Mouse (Mus musculus) bone marrow macrophage, adult 2 months (primary cell): ENCODE measurements at regions not wholly inside any gene's neighbourhood (a gene's known extent, or its start where the extent isn't known, plus 50 kb on each side); places are given as distances from the start of the nearest gene placed in this dataset.

Source experiments
- H3K27ac ChIP-seq: 2 replicates; pipeline ENCODE4 v1.5.1; 2012; ENCODE audit warnings: low read depth, low read length; ENCODE audit not compliant: insufficient read depth
- H3K4me1 ChIP-seq: 2 replicates; pipeline ENCODE4 v1.6.1; 2012; ENCODE audit warnings: low read length; ENCODE audit not compliant: control insufficient read depth, insufficient read depth
- H3K4me3 ChIP-seq: 2 replicates; pipeline ENCODE4 v1.5.1; 2012; ENCODE audit warnings: mild to moderate bottlenecking, low read length, moderate library complexity; ENCODE audit not compliant: insufficient read depth
- CTCF ChIP-seq: IDR thresholded peaks from 2 replicates; pipeline ENCODE4 v1.5.1; 2012; ENCODE audit warnings: low read depth, mild to moderate bottlenecking, low read length, moderate library complexity
- POLR2A ChIP-seq: IDR thresholded peaks from 2 replicates; pipeline ENCODE4 v1.6.1; 2012; ENCODE audit warnings: mild to moderate bottlenecking, low read depth, low read length, borderline replicate concordance

- TF ChIP-seq POLR2A (no peak), CTCF (no peak)
- peaks cover 19% of the 10 kb centered on the region for H3K4me1 ChIP-seq
- peak overlapping the region; percentile 43 for H3K27ac ChIP-seq
- no peak overlapping the region for H3K4me3 ChIP-seq
Observed at GRCm38 (mm10) chr10:84109680-84110371, 330.6 kb downstream of the Nuak1 start.

GRCm38 (mm10) chr10:84110372-84110985 lies 329.9 kb downstream of the Nuak1 start:
- Histone ChIP-seq H3K4me1 (peaks cover 19% of the 10 kb centered on the region), H3K4me3 (no peak overlapping the region), H3K27ac (peak overlapping the region; percentile 43)
- TF ChIP-seq POLR2A (no peak), CTCF (no peak)

- Histone ChIP-seq H3K4me1 (peaks cover 19% of the 10 kb centered on the region), H3K27ac (no peak overlapping the region), H3K4me3 (no peak overlapping the region)
- TF ChIP-seq POLR2A = no peak
- TF ChIP-seq CTCF = no peak
Observed at GRCm38 (mm10) chr10:84111502-84111901, 328.9 kb downstream of the Nuak1 start.

DNA sequence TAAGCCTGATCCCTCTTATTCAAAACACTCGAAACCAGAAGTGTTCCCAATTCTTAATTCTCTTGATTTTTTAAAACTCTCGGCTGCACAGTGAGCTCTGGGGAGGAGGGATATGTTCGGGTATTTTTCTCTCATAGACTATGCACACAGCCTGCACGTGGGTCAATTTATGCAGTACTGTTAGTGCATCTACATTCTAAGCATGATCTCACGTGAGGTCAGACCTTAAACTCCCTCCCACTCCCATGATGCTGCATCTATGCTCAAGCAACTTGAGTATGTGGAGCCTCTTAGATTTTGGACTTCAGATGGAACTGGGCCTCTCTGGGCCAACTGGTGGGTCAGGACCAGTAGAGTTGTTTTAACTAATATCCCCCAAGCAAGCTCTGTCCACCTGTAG lies 328.5 kb downstream of the Nuak1 start:
- Histone ChIP-seq H3K27ac (no peak overlapping the region), H3K4me1 (peaks cover 19% of the 10 kb centered on the region), H3K4me3 (no peak overlapping the region)
- no peak for TF ChIP-seq CTCF
- TF ChIP-seq POLR2A = no peak

DNA sequence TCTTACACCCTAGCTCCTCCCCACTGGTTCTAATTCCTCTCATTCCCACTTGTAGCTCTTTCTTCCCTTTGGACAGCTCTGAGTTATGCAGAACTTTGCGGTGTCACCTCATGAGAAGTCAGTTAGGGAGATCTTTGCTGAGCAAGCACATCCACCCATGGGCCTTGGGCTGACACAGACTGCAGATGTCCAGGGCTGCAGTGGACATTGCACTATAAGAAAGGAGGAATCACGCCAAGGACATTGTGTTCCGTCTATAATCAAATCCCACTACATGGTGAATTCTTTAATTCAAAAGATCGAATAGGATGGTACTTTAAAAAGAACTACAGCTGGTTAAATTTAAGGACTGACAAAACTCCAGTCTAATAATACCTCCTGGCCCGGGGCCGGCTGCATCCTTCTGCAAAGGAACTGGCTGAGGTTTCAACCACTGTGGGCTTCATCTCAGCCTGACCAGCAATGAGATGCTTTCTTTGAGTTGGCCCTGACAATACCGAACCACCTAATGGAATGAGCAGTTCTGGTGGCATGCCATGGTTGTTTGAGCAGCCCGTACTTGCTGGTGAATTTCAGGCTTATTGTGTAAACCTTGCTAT lies 320.3 kb downstream of the Nuak1 start:
- Histone ChIP-seq H3K4me3 (no peak overlapping the region), H3K27ac (no peak overlapping the region), H3K4me1 (peaks cover 5% of the 10 kb centered on the region)
- TF ChIP-seq CTCF (no peak), POLR2A (no peak)

DNA sequence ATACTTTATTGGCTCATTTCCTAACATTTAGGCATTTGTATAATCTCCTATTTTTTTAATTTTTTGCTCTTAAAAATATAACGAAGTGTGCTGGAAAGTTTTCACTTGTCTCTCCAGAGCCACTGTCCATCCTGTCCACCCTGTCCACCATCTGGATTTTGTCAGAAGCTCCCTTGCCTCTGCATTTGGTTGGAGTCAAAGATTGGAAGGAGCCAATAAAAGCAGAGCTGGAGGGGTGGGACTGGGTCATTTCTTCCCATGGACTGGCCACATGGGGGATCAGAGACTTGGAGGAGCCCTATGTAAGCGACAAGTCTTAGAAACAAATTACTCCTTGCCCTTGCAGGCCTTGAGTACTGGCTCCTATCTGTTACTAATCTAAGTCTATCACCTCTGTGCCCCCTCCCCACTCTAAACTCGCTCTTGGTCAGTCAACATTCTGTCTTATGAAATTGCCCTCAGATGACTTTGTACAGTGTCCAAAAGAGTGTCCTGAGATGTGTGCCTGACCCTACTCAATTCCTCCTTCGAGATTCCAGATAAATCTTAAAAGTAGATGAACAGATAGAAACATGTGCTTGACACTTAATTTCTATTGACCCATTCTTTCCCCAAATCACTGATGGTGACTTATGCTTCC lies 303.3 kb downstream of the Nuak1 start:
- H3K4me3 ChIP-seq = no peak overlapping the region
- H3K4me1 ChIP-seq = peaks cover 3% of the 10 kb centered on the region; the same call in 1 of the 2 replicates
- TF ChIP-seq CTCF (no peak), POLR2A (no peak)
- H3K27ac ChIP-seq = no peak overlapping the region

- TF ChIP-seq POLR2A (no peak), CTCF (no peak)
- peaks cover 41% of the 10 kb centered on the region for H3K4me1 ChIP-seq
- H3K27ac ChIP-seq = peak overlapping the region; percentile 97
- no peak overlapping the region for H3K4me3 ChIP-seq
Observed at GRCm38 (mm10) chr10:84142741-84143454, 297.5 kb downstream of the Nuak1 start.

DNA sequence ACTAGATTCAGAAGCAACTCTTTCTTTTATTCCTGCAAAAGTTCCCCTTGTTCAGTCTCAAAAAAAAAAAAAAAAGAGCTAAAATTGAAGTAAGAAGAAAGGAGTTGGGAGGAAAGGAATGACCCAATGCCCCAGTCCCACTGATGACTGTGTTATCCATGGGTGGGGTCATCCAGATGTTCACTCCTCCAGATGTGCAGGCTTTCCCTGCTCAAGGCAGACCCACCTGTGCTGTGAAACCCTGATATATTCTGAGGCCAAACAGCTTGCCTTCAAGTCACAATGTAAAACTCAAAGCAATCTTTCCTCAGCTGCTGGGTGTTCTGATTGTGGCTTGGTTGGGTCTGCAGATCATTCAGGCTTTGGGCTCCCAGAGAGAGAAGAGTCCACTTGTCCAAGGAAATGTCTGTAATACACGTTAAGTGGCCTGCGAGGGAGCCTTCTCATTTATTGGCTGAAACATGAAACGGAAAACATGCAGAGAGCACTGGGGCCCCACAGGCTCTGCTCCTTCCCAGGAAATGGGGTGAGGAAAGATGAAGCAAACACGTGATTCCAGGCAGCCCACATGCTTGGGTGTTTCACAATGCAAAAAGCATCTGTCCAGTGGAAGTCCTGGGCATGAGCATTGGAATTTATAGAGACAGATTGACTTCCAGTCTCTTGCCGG lies 296.6 kb downstream of the Nuak1 start:
- TF ChIP-seq POLR2A (no peak), CTCF (no peak)
- H3K4me1 ChIP-seq = peaks cover 44% of the 10 kb centered on the region
- H3K4me3 ChIP-seq = no peak overlapping the region
- H3K27ac ChIP-seq = peak overlapping the region; percentile 97

DNA sequence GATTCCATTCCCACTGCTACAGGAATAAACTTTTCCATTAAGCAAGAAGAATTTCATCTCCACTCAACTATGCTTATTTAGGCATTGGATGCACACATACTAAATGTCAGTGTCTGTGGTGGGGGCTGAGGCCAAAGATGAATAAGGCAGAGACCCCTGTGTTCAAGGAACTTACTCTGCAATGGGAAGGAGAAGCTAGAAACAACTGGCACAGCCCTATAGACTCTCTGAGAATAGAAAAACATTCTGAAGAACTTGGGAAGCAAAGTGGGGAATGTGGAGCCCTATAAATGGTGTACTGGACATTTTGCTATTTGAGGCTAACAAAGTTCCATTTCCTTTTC lies 296.1 kb downstream of the Nuak1 start:
- H3K4me3 ChIP-seq = no peak overlapping the region
- peak overlapping the region; percentile 82 for H3K27ac ChIP-seq
- H3K4me1 ChIP-seq = peaks cover 47% of the 10 kb centered on the region
- TF ChIP-seq POLR2A (no peak), CTCF (no peak)
